Mouse (Mus musculus): Measurements from ENCODE around the gene Ccdc62. TPM values are rescaled to one million over a fixed set of nuclear protein-coding genes. Genes with fewer than 3 reads are reported as not detected.

Ccdc62 gene
- polyA plus RNA-seq, 1 experiment from 2014 or later, result 4.6 TPM

DNA sequence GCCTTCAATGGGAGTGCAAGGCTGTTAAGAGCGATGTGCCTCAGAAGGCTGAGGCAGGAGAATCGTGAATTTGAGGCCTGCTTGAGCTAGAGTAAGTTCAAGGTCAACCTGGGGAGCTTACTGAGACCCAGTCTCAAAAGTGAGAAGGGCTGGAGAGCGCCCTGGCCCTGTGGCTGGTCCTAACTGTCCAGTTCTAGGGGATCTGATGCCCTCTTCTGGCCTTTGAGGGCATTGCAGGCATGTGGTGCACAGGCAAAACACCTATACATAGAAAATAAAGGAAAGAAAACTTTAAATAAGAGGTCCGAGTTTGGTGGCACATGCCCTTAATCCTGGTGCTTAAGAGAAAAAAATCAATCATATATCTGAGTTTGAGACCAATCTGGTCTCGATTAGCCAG, 62.3 kb downstream of the Ccdc62 start:
- no peak overlapping the region for H3K4me2 ChIP-seq
- ATAC-seq (ENCODE audit: low FRiP score), result no peak
- H3K9me3 ChIP-seq (ENCODE audit: control insufficient read depth, low read length), result no peaks in the 10 kb centered on the region
- H3K27me3 ChIP-seq (ENCODE audit: control insufficient read depth, insufficient read depth, low read length), result no peaks in the 10 kb centered on the region
- peaks cover 13% of the 10 kb centered on the region for H3K4me1 ChIP-seq (ENCODE audit: control insufficient read depth, insufficient read depth, low read length)
- no peaks in the 10 kb centered on the region for H3K36me3 ChIP-seq (ENCODE audit: control insufficient read depth, insufficient read depth, low read length)
- no peak overlapping the region for H3K4me3 ChIP-seq (ENCODE audit: low read depth, low read length)
- WGBS, result 37% methylated on average over 5 of the region's 5 CpGs
- H3K9ac ChIP-seq (ENCODE audit: low read length), result no peak overlapping the region
- H3K27ac ChIP-seq (ENCODE audit: low read depth, low read length), result no peak overlapping the region
- DNase-seq (ENCODE audit: low spot score, missing footprints), result peak; percentile 95

GRCm38 (mm10) chr5:123993263-123994036, 63.0 kb downstream of the Ccdc62 start:
- DNase-seq (ENCODE audit: low spot score, missing footprints) (no peak), ATAC-seq (ENCODE audit: low FRiP score) (no peak)
- no peak overlapping the region for H3K4me2 ChIP-seq
- no peaks in the 10 kb centered on the region for H3K9me3 ChIP-seq (ENCODE audit: control insufficient read depth, low read length)
- H3K27ac ChIP-seq (ENCODE audit: low read depth, low read length), result no peak overlapping the region
- no peaks in the 10 kb centered on the region for H3K27me3 ChIP-seq (ENCODE audit: control insufficient read depth, insufficient read depth, low read length)
- 75% methylated on average over 7 of the region's 7 CpGs for WGBS
- no peaks in the 10 kb centered on the region for H3K36me3 ChIP-seq (ENCODE audit: control insufficient read depth, insufficient read depth, low read length)
- peaks cover 13% of the 10 kb centered on the region for H3K4me1 ChIP-seq (ENCODE audit: control insufficient read depth, insufficient read depth, low read length)
- H3K4me3 ChIP-seq (ENCODE audit: low read depth, low read length), result no peak overlapping the region
- no peak overlapping the region for H3K9ac ChIP-seq (ENCODE audit: low read length)

- 94% methylated on average over 7 of the region's 7 CpGs for WGBS
- peaks cover 12% of the 10 kb centered on the region for H3K4me1 ChIP-seq (ENCODE audit: control insufficient read depth, insufficient read depth, low read length)
These were observed 64.0 kb downstream of the Ccdc62 start for GRCm38 (mm10) chr5:123994468-123994867.

GRCm38 (mm10) chr5:123995388-123995787, 64.9 kb downstream of the Ccdc62 start:
- Histone ChIP-seq H3K36me3 (ENCODE audit: control insufficient read depth, insufficient read depth, low read length) (no peaks in the 10 kb centered on the region), H3K4me1 (ENCODE audit: control insufficient read depth, insufficient read depth, low read length) (peaks cover 3% of the 10 kb centered on the region; the same call in 1 of the 2 replicates), H3K4me2 (no peak overlapping the region), H3K9me3 (ENCODE audit: control insufficient read depth, low read length) (no peaks in the 10 kb centered on the region), H3K27me3 (ENCODE audit: control insufficient read depth, insufficient read depth, low read length) (no peaks in the 10 kb centered on the region), H3K27ac (ENCODE audit: low read depth, low read length) (no peak overlapping the region), H3K4me3 (ENCODE audit: low read depth, low read length) (no peak overlapping the region), H3K9ac (ENCODE audit: low read length) (no peak overlapping the region; the same call in 1 of the 2 replicates)
- DNase-seq (ENCODE audit: low spot score, missing footprints) (no peak), ATAC-seq (ENCODE audit: low FRiP score) (no peak)
- WGBS, result 80% methylated on average over 6 of the region's 6 CpGs

More at GRCm38 (mm10) chr5:123994468-123994867, 64.0 kb downstream of the Ccdc62 start:
- H3K9me3 ChIP-seq (ENCODE audit: control insufficient read depth, low read length), result no peaks in the 10 kb centered on the region
- ATAC-seq (ENCODE audit: low FRiP score), result no peak
- no peak for DNase-seq (ENCODE audit: low spot score, missing footprints)
- no peak overlapping the region for H3K4me2 ChIP-seq
- H3K9ac ChIP-seq (ENCODE audit: low read length), result no peak overlapping the region
- no peaks in the 10 kb centered on the region for H3K27me3 ChIP-seq (ENCODE audit: control insufficient read depth, insufficient read depth, low read length)
- no peaks in the 10 kb centered on the region for H3K36me3 ChIP-seq (ENCODE audit: control insufficient read depth, insufficient read depth, low read length)
- H3K27ac ChIP-seq (ENCODE audit: low read depth, low read length), result no peak overlapping the region
- H3K4me3 ChIP-seq (ENCODE audit: low read depth, low read length), result no peak overlapping the region

GRCm38 (mm10) chr5:123996194-123996593, 65.7 kb downstream of the Ccdc62 start:
- no peak for DNase-seq (ENCODE audit: low spot score, missing footprints)
- Histone ChIP-seq H3K9me3 (ENCODE audit: control insufficient read depth, low read length) (no peaks in the 10 kb centered on the region), H3K27me3 (ENCODE audit: control insufficient read depth, insufficient read depth, low read length) (no peaks in the 10 kb centered on the region), H3K4me1 (ENCODE audit: control insufficient read depth, insufficient read depth, low read length) (0 out of 2 replicates have a peak, but pooled peaks cover 2% of the 10 kb centered on the region), H3K27ac (ENCODE audit: low read depth, low read length) (no peak overlapping the region), H3K36me3 (ENCODE audit: control insufficient read depth, insufficient read depth, low read length) (no peaks in the 10 kb centered on the region), H3K4me2 (no peak overlapping the region), H3K9ac (ENCODE audit: low read length) (no peak overlapping the region), H3K4me3 (ENCODE audit: low read depth, low read length) (no peak overlapping the region)
- no peak for ATAC-seq (ENCODE audit: low FRiP score)
- WGBS, result 81% methylated on average over 10 of the region's 10 CpGs

GRCm38 (mm10) chr5:123996695-123997094, 66.2 kb downstream of the Ccdc62 start:
- Histone ChIP-seq H3K9ac (ENCODE audit: low read length) (no peak overlapping the region), H3K27ac (ENCODE audit: low read depth, low read length) (no peak overlapping the region), H3K36me3 (ENCODE audit: control insufficient read depth, insufficient read depth, low read length) (no peaks in the 10 kb centered on the region), H3K4me1 (ENCODE audit: control insufficient read depth, insufficient read depth, low read length) (0 out of 2 replicates have a peak, but pooled peaks cover 2% of the 10 kb centered on the region), H3K4me2 (no peak overlapping the region), H3K9me3 (ENCODE audit: control insufficient read depth, low read length) (no peaks in the 10 kb centered on the region), H3K27me3 (ENCODE audit: control insufficient read depth, insufficient read depth, low read length) (no peaks in the 10 kb centered on the region), H3K4me3 (ENCODE audit: low read depth, low read length) (no peak overlapping the region)
- ATAC-seq (ENCODE audit: low FRiP score) (no peak), DNase-seq (ENCODE audit: low spot score, missing footprints) (no peak)
- 90% methylated on average over 14 of the region's 14 CpGs for WGBS

GRCm38 (mm10) chr5:123997211-123997751, 66.8 kb downstream of the Ccdc62 start:
- Histone ChIP-seq H3K4me2 (no peak overlapping the region), H3K4me1 (ENCODE audit: control insufficient read depth, insufficient read depth, low read length) (0 out of 2 replicates have a peak, but pooled peaks cover 2% of the 10 kb centered on the region), H3K27ac (ENCODE audit: low read depth, low read length) (no peak overlapping the region), H3K36me3 (ENCODE audit: control insufficient read depth, insufficient read depth, low read length) (no peaks in the 10 kb centered on the region), H3K27me3 (ENCODE audit: control insufficient read depth, insufficient read depth, low read length) (no peaks in the 10 kb centered on the region), H3K4me3 (ENCODE audit: low read depth, low read length) (no peak overlapping the region), H3K9me3 (ENCODE audit: control insufficient read depth, low read length) (no peaks in the 10 kb centered on the region), H3K9ac (ENCODE audit: low read length) (no peak overlapping the region)
- 88% methylated on average over 24 of the region's 24 CpGs for WGBS
- DNase-seq (ENCODE audit: low spot score, missing footprints) (no peak), ATAC-seq (ENCODE audit: low FRiP score) (no peak)

DNA sequence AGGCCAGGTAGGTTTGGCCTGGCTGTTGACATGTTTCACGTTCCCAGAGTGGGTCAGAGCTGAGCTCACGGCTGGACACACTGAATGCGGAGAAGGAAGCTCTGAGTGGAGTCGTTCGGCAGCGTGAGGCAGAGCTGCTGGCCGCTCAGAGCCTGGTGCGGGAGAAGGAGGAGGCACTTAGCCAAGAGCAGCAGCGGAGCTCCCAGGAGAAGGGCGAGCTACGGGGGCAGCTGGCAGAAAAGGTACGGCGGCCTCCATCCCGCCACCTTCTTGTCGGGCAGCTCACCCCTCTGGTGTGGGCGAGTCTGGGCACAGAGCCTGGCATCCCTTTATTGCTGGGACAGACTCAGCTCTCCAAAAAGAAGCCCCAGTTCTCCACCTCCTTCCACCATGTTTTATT, 67.3 kb downstream of the Ccdc62 start:
- H3K36me3 ChIP-seq (ENCODE audit: control insufficient read depth, insufficient read depth, low read length), result no peaks in the 10 kb centered on the region
- H3K4me1 ChIP-seq (ENCODE audit: control insufficient read depth, insufficient read depth, low read length), result peaks cover 3% of the 10 kb centered on the region
- H3K4me2 ChIP-seq, result no peak overlapping the region
- H3K9me3 ChIP-seq (ENCODE audit: control insufficient read depth, low read length), result no peaks in the 10 kb centered on the region
- H3K4me3 ChIP-seq (ENCODE audit: low read depth, low read length), result no peak overlapping the region
- WGBS, result 83% methylated on average over 16 of the region's 16 CpGs
- no peak overlapping the region for H3K9ac ChIP-seq (ENCODE audit: low read length)
- no peak overlapping the region for H3K27ac ChIP-seq (ENCODE audit: low read depth, low read length)
- ATAC-seq (ENCODE audit: low FRiP score), result no peak
- no peak for DNase-seq (ENCODE audit: low spot score, missing footprints)
- H3K27me3 ChIP-seq (ENCODE audit: control insufficient read depth, insufficient read depth, low read length), result no peaks in the 10 kb centered on the region

DNA sequence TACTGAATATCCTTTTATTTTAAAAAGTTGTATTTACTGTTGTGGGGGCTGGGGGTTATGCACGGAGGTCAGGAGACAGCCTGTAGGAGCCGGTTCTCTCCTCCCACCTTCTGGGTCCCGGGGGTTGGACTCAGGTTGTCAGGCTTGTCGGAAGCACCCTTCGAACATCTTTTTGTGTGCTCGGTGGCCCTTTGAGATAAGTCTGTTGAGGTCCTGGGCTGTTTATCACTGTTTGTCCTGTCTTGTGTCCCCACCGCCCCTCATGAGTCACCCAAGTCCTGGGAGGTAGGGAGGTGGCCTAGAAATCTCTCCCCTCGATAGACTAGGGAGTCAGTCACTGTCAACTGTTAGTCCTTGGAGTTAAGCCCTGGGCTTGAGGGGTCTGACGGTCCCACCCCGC, 67.9 kb downstream of the Ccdc62 start:
- H3K36me3 ChIP-seq (ENCODE audit: control insufficient read depth, insufficient read depth, low read length), result no peaks in the 10 kb centered on the region
- no peak for ATAC-seq (ENCODE audit: low FRiP score)
- WGBS, result 91% methylated on average over 10 of the region's 10 CpGs

More for the DNA sequence above, 67.9 kb downstream of the Ccdc62 start:
- Histone ChIP-seq H3K4me3 (ENCODE audit: low read depth, low read length) (no peak overlapping the region), H3K27me3 (ENCODE audit: control insufficient read depth, insufficient read depth, low read length) (no peaks in the 10 kb centered on the region), H3K9me3 (ENCODE audit: control insufficient read depth, low read length) (no peaks in the 10 kb centered on the region), H3K9ac (ENCODE audit: low read length) (no peak overlapping the region), H3K4me1 (ENCODE audit: control insufficient read depth, insufficient read depth, low read length) (peaks cover 5% of the 10 kb centered on the region), H3K27ac (ENCODE audit: low read depth, low read length) (no peak overlapping the region), H3K4me2 (no peak overlapping the region)
- no peak for DNase-seq (ENCODE audit: low spot score, missing footprints)

All from midbrain, embryonic 11.5 days (tissue).